Mouse (Mus musculus) Muller cell, postnatal 12 days (primary cell): Measurements from ENCODE around the gene Cavin4.
A peak's percentile ranks its signal among the peaks of the same experiment; 100 is the strongest.

Experiments used
- DNase-seq: peaks from one replicate; pipeline ENCODE4 v3.0.0-alpha.2; 2015; ENCODE audit errors: inconsistent ontology term

Cavin4 gene

GRCm38 (mm10) chr4:48663271-48663670 is at the start of gene Cavin4:
Gene Cavin4 (plus strand): TSS chr4:48663514.
- peak; percentile 27 for DNase-seq

- no peak for DNase-seq
Observed at GRCm38 (mm10) chr4:48615483-48615882, 47.8 kb upstream of the Cavin4 start.

GRCm38 (mm10) chr4:48617201-48617600 is 46.1 kb upstream of the Cavin4 start:
- DNase-seq = no peak

- no peak for DNase-seq
Observed at GRCm38 (mm10) chr4:48620121-48620520, 43.2 kb upstream of the Cavin4 start.

GRCm38 (mm10) chr4:48622246-48622645 is 41.1 kb upstream of the Cavin4 start:
- no peak for DNase-seq

- no peak for DNase-seq
Observed at GRCm38 (mm10) chr4:48622946-48623345, 40.4 kb upstream of the Cavin4 start.

- no peak for DNase-seq
Observed at GRCm38 (mm10) chr4:48624961-48625360, 38.4 kb upstream of the Cavin4 start.

- DNase-seq = no peak
Observed at GRCm38 (mm10) chr4:48625836-48626235, 37.5 kb upstream of the Cavin4 start.

- peak; percentile 38 for DNase-seq
Observed at GRCm38 (mm10) chr4:48629445-48629844, 33.9 kb upstream of the Cavin4 start.

GRCm38 (mm10) chr4:48633529-48633928 is 29.8 kb upstream of the Cavin4 start:
- DNase-seq = no peak

GRCm38 (mm10) chr4:48634058-48634457 is 29.3 kb upstream of the Cavin4 start:
- no peak for DNase-seq

GRCm38 (mm10) chr4:48636831-48637230 is 26.5 kb upstream of the Cavin4 start:
- no peak for DNase-seq

- DNase-seq = no peak
Observed at GRCm38 (mm10) chr4:48638132-48638531, 25.2 kb upstream of the Cavin4 start.

- DNase-seq = no peak
Observed at GRCm38 (mm10) chr4:48639503-48639902, 23.8 kb upstream of the Cavin4 start.

GRCm38 (mm10) chr4:48643801-48644200 is 19.5 kb upstream of the Cavin4 start:
- no peak for DNase-seq

- no peak for DNase-seq
Observed at GRCm38 (mm10) chr4:48646143-48646542, 17.2 kb upstream of the Cavin4 start.

GRCm38 (mm10) chr4:48650617-48651360 is 12.5 kb upstream of the Cavin4 start:
- no peak for DNase-seq

- DNase-seq = no peak
Observed at GRCm38 (mm10) chr4:48654118-48654517, 9.2 kb upstream of the Cavin4 start.

- no peak for DNase-seq
Observed at GRCm38 (mm10) chr4:48656530-48656929, 6.8 kb upstream of the Cavin4 start.

- DNase-seq = no peak
Observed at GRCm38 (mm10) chr4:48660144-48660543, 3.2 kb upstream of the Cavin4 start.

GRCm38 (mm10) chr4:48660619-48661575 is 2.4 kb upstream of the Cavin4 start:
- DNase-seq = peak; percentile 22

- DNase-seq = no peak
Observed at GRCm38 (mm10) chr4:48664021-48664420, 707 bp downstream of the Cavin4 start.

GRCm38 (mm10) chr4:48667279-48667678 is 4.0 kb downstream of the Cavin4 start:
- DNase-seq = no peak
